Mouse (Mus musculus) lung, adult 2 months (tissue): Measurements from ENCODE around the gene Gm21663.
"Not testable (repeated sequence)": the region's sequence is repeated elsewhere in the genome, so short reads cannot be mapped to it uniquely, and the experiment has no call there.

Experiments used
- CTCF ChIP-seq: fragments of 200-500 bp; IDR thresholded peaks from 2 replicates; pipeline ENCODE4 v1.5.1; 2011; ENCODE audit warnings: mild to moderate bottlenecking, low read length, control low read depth; ENCODE audit not compliant: insufficient read depth
- POLR2A ChIP-seq: fragments of 200-500 bp; IDR thresholded peaks from 2 replicates; pipeline ENCODE4 v1.6.1; 2011; ENCODE audit warnings: low read depth, mild to moderate bottlenecking, control low read depth, low read length, borderline replicate concordance; ENCODE audit errors: extremely low read depth

- TF ChIP-seq POLR2A, CTCF: not testable (repeated sequence)
These were observed 14.9 kb upstream of the Gm21663 start for GRCm38 (mm10) chr5:25957050-25957449.
